In the genomic region with DNA sequence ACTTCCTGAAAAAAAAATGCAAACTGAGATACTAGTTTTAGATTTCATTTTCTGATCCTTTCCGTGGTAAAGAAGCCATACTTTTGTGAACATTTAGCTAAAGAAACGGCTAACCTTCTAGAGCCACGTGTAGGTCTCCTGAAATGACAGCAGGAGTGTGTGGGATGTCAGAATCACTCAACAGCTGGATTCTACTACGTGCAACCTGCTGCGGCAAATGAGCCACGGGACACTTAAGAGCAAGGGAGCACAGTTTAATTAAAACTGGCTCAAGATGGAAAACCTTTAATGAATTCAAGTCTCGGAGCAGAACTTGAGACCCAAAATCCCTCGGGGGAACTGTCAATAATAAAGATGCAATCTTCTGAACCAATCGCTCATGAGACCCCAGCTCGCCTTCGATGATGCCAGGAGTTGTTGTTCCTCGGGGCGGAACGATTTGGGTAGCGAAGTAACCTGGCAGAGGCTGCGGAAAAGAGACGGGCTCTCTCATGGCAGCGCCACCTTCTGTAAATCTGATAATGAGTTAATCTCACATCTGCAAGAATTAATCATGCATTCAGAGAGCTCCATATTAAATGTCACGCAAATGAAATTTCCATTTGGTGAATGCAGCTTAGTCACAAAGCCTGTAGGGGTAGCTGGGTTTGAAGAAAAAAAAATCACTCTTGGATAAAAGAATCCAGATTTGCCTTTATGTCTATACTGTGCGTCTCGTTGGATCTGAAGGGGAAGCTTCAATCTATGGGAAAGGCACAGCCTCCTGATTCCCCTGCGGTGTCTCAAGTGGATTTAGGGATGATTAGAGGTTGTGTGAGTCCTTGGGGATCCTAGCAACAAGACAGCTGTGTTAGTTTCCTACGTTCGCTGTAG, we compare ENCODE assay signal across 11 mouse cellular contexts.
A peak's percentile ranks its signal among the peaks of the same experiment; 100 is the strongest.
DNase-seq lines count a peak whose midpoint lies in the region; ATAC-seq and TF ChIP-seq lines count a peak whose summit lies in the region.
"Had no signal": no experiment of that assay in that cellular context is flagged by ENCODE, and none has a peak within 500 bp of the region (broad histone marks: within the 10 kb centered on the region; RNA-seq: fewer than 3 reads in every experiment).

No protein-coding gene starts in this region.

- H3K4me1 ChIP-seq in forebrain, embryonic 11.5 days (replicated peaks; ENCODE audit: control insufficient read depth, insufficient read depth, low read length): no peaks in the 10 kb centered on the region
- peaks cover 9% of the 10 kb centered on the region for H3K4me1 ChIP-seq in forebrain, embryonic 10.5 days
- H3K4me1 ChIP-seq in hindbrain, embryonic 15.5 days (replicated peaks): peaks cover 13% of the 10 kb centered on the region
- H3K4me1 ChIP-seq in midbrain, embryonic 14.5 days (ENCODE audit: control insufficient read depth, insufficient read depth, low read length): peaks cover 12% of the 10 kb centered on the region
- H3K4me1 ChIP-seq in cerebellum, adult 2 months (ENCODE audit: control insufficient read depth, insufficient read depth, low read length): peaks cover 3% of the 10 kb centered on the region

- no peak overlapping the region for H3K4me3 ChIP-seq in forebrain, embryonic 11.5 days (ENCODE audit: low read depth, low read length)
- H3K4me3 ChIP-seq in forebrain, embryonic 10.5 days: no peak overlapping the region
- H3K4me3 ChIP-seq in hindbrain, embryonic 15.5 days: peak overlapping the region; percentile 16
- peak overlapping the region; percentile 9 for H3K4me3 ChIP-seq in midbrain, embryonic 14.5 days (replicated peaks; ENCODE audit: low read depth, low read length)
- H3K4me3 ChIP-seq in cerebellum, adult 2 months (replicated peaks; ENCODE audit: insufficient read depth, low read depth, low read length): no peak overlapping the region
- H3K4me3 ChIP-seq: heart, embryonic 13.5 days; myocyte had no signal

- TF ChIP-seq CTCF in brain, embryonic 14.5 days (IDR thresholded peaks at IDR 0.05; ENCODE audit: borderline replicate concordance, extremely low read depth, insufficient read depth, insufficient read length): no peak
- no peak for TF ChIP-seq CTCF in cerebellum, adult 2 months (IDR thresholded peaks at IDR 0.05; ENCODE audit: borderline replicate concordance, insufficient read depth, low read depth, low read length)

- H3K9me3 ChIP-seq in forebrain, embryonic 11.5 days (ENCODE audit: control insufficient read depth, low read length): no peaks in the 10 kb centered on the region
- H3K9me3 ChIP-seq in forebrain, embryonic 10.5 days: no peaks in the 10 kb centered on the region
- no peaks in the 10 kb centered on the region for H3K9me3 ChIP-seq in hindbrain, embryonic 15.5 days
- H3K9me3 ChIP-seq in midbrain, embryonic 14.5 days (ENCODE audit: control insufficient read depth, low read length): no peaks in the 10 kb centered on the region
- H3K9me3 ChIP-seq: heart, embryonic 13.5 days had no signal

- H3K9ac ChIP-seq in forebrain, embryonic 11.5 days (ENCODE audit: low read length): no peak overlapping the region
- H3K9ac ChIP-seq in hindbrain, embryonic 15.5 days: peak overlapping the region; percentile 22; the same call in 1 of the 2 replicates
- H3K9ac ChIP-seq in midbrain, embryonic 14.5 days (replicated peaks; ENCODE audit: low read length): no peak overlapping the region
- H3K9ac ChIP-seq: heart, embryonic 13.5 days; liver, postnatal 0 days had no signal

- no peak for TF ChIP-seq POLR2A in brain, embryonic 14.5 days (IDR thresholded peaks at IDR 0.05; ENCODE audit: borderline replicate concordance, extremely low read depth, insufficient read depth, insufficient read length, poor library complexity, severe bottlenecking)
- no peak for TF ChIP-seq POLR2A in cerebellum, adult 2 months (IDR thresholded peaks at IDR 0.05; ENCODE audit: borderline replicate concordance, insufficient read depth, low read length)

- no peak overlapping the region for H3K27ac ChIP-seq in forebrain, embryonic 11.5 days (ENCODE audit: low read depth, low read length)
- H3K27ac ChIP-seq in forebrain, embryonic 10.5 days: no peak overlapping the region
- H3K27ac ChIP-seq in hindbrain, embryonic 15.5 days (replicated peaks): peak overlapping the region; percentile 51
- H3K27ac ChIP-seq in midbrain, embryonic 14.5 days (replicated peaks; ENCODE audit: low read depth, low read length): no peak overlapping the region; the same call in 1 of the 2 replicates
- no peak overlapping the region for H3K27ac ChIP-seq in cerebellum, adult 2 months (ENCODE audit: insufficient read depth, low read length)
- H3K27ac ChIP-seq: heart, embryonic 13.5 days had no signal

- ATAC-seq in forebrain, embryonic 11.5 days (replicated peaks; ENCODE audit: low FRiP score): 0 out of 2 replicates have a peak, but pooled peaks have one; percentile 58
- ATAC-seq in hindbrain, embryonic 15.5 days (ENCODE audit: low FRiP score, low read depth): peak; percentile 53; the same call in 1 of the 2 replicates
- ATAC-seq in midbrain, embryonic 14.5 days (ENCODE audit: low FRiP score, low TSS enrichment): peak; percentile 70
- ATAC-seq: liver, postnatal 0 days had no signal

- no peaks in the 10 kb centered on the region for H3K36me3 ChIP-seq in forebrain, embryonic 11.5 days (ENCODE audit: control insufficient read depth, insufficient read depth, low read length)
- H3K36me3 ChIP-seq in forebrain, embryonic 10.5 days (replicated peaks): no peaks in the 10 kb centered on the region
- no peaks in the 10 kb centered on the region for H3K36me3 ChIP-seq in hindbrain, embryonic 15.5 days
- no peaks in the 10 kb centered on the region for H3K36me3 ChIP-seq in midbrain, embryonic 14.5 days (ENCODE audit: control insufficient read depth, insufficient read depth, low read length)
- H3K36me3 ChIP-seq: heart, embryonic 13.5 days had no signal

- DNase-seq in forebrain, embryonic 11.5 days (ENCODE audit: low spot score): no peak
- no peak for DNase-seq in forebrain, embryonic 10.5 days (ENCODE audit: extremely low spot score, low spot score)
- peak; percentile 82 for DNase-seq in brain, embryonic 14.5 days (ENCODE audit: low read depth)
- peak; percentile 79 for DNase-seq in midbrain, embryonic 14.5 days
- DNase-seq in ovary, postnatal 36 days (ENCODE audit: low spot score): no peak
- no peak for DNase-seq in cerebellum, adult 9-10 months
- DNase-seq in cerebellum, adult 2 months: no peak
- DNase-seq: liver, postnatal 0 days had no signal

- WGBS in forebrain, embryonic 11.5 days: 70% methylated on average over 24 of the region's 24 CpGs
- WGBS in forebrain, embryonic 10.5 days: 80% methylated on average over 24 of the region's 24 CpGs
- 35% methylated on average over 24 of the region's 24 CpGs for WGBS in hindbrain, embryonic 15.5 days
- 13% methylated on average over 24 of the region's 24 CpGs for WGBS in midbrain, embryonic 14.5 days
- 53% methylated on average over 24 of the region's 24 CpGs for WGBS in cerebellum, adult 2 months

- no peaks in the 10 kb centered on the region for H3K27me3 ChIP-seq in forebrain, embryonic 11.5 days (ENCODE audit: control insufficient read depth, insufficient read depth, low read length)
- no peaks in the 10 kb centered on the region for H3K27me3 ChIP-seq in forebrain, embryonic 10.5 days (ENCODE audit: poor library complexity, severe bottlenecking)
- no peaks in the 10 kb centered on the region for H3K27me3 ChIP-seq in hindbrain, embryonic 15.5 days
- no peaks in the 10 kb centered on the region for H3K27me3 ChIP-seq in midbrain, embryonic 14.5 days (ENCODE audit: control insufficient read depth, insufficient read depth, low read length)
- no peaks in the 10 kb centered on the region for H3K27me3 ChIP-seq in cerebellum, adult 2 months (ENCODE audit: control insufficient read depth, insufficient read depth, low read length)
- H3K27me3 ChIP-seq: heart, embryonic 13.5 days had no signal

- no peak overlapping the region for H3K4me2 ChIP-seq in forebrain, embryonic 11.5 days (ENCODE audit: low read depth, low read length, severe bottlenecking)
- H3K4me2 ChIP-seq in hindbrain, embryonic 15.5 days: peak overlapping the region; percentile 51
- peak overlapping the region; percentile 49 for H3K4me2 ChIP-seq in midbrain, embryonic 14.5 days (ENCODE audit: low read length)
- H3K4me2 ChIP-seq: heart, embryonic 13.5 days had no signal

Comparison
In these comparisons a context has a peak if more than half of its experiments do, and no peak if none do; other contexts are left out.
1. DNase-seq: peak in brain, embryonic 14.5 days (single experiment) and midbrain, embryonic 14.5 days (single experiment); none in forebrain, embryonic 11.5 days (single experiment), forebrain, embryonic 10.5 days (single experiment), ovary, postnatal 36 days (single experiment), cerebellum, adult 9-10 months (single experiment) and cerebellum, adult 2 months (0 of 2).
2. H3K4me3 ChIP-seq: peak in hindbrain, embryonic 15.5 days (single experiment) and midbrain, embryonic 14.5 days (single experiment); none in forebrain, embryonic 11.5 days (single experiment), forebrain, embryonic 10.5 days (single experiment) and cerebellum, adult 2 months (single experiment).
3. Peak in every context shown above with its lines, with median percentiles within 50 percentile points of each other: ATAC-seq.